Mouse (Mus musculus) adrenal gland, postnatal 4 days (tissue): ENCODE results near the gene Pus10. TPM values are rescaled to one million over a fixed set of nuclear protein-coding genes. Genes with fewer than 3 reads are reported as not detected.

Experiments used
- DNase-seq, 2 experiments: peaks; one replicate each; pipeline ENCODE4 v3.0.0; 2021 to 2022; ENCODE audit warnings: low spot score in 2 of 2, mixed read lengths in 2 of 2
- total RNA-seq, 2 experiments: library from RNA; stranded (reverse); gene quantifications; 2 replicates each; pipeline ENCODE4 v1.2.3; 2021

Gene Pus10
- total RNA-seq, 2 experiments from 2014 or later = 26.4 to 30.7 TPM

DNA sequence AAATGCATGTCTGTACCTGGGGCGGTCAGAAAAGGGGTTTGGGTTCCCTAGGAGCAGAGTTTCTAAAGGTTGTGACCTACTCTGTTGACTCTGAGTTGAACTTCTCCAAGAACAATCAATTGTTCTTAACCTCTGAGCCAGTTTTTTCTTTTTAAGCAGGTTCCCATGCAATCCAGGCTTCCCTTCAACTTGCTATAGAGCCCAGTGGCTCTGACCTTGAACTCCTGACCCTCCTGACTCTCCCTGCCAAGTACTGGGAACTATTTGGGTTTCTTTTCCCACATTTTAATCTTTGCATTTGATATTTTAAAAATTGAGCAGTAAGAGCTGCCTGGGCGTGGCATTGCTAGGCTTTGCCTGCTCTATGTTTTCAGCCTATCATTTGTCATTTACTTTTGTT, 27.8 kb downstream of the Pus10 start:
- no peak for DNase-seq

DNA sequence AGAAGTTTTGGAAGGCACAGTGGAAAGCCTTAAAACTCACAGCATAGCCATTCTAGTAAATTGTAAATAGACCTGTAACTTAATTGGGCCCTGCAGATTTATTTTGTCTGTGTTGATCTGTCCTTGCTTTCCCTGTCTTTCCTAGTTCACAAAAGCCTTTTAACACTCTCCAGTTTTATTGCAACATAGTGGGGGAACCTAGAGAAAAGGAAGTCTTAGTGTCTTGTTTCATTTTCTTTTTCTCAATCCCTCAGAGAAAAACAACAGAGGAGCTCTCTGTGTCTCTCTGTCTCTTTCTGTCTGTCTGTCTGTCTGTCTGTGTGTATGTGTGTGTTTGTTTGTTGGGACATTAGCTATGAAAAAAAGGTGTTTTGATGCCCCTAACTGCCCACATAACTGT, 30.4 kb downstream of the Pus10 start:
- DNase-seq = no peak

DNA sequence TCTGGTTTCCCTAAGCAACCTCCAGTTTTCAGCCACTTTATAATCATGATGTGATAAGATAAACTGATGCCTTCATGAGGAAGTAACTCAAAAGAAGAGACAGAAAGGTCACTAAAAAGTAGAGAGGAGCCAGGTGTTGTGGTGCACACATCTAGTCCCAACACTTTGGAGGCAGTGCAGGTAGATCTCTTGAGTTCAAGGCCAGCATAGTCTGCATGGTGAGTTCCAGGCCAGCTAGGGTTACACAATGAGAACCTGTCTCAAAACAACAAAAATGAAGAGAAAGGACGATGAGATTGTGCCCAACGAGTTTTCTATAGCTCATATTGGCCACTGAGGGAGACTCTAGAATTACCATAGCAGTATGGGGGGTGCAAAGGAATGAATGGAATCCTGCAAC, 33.1 kb downstream of the Pus10 start:
- DNase-seq = no peak

DNA sequence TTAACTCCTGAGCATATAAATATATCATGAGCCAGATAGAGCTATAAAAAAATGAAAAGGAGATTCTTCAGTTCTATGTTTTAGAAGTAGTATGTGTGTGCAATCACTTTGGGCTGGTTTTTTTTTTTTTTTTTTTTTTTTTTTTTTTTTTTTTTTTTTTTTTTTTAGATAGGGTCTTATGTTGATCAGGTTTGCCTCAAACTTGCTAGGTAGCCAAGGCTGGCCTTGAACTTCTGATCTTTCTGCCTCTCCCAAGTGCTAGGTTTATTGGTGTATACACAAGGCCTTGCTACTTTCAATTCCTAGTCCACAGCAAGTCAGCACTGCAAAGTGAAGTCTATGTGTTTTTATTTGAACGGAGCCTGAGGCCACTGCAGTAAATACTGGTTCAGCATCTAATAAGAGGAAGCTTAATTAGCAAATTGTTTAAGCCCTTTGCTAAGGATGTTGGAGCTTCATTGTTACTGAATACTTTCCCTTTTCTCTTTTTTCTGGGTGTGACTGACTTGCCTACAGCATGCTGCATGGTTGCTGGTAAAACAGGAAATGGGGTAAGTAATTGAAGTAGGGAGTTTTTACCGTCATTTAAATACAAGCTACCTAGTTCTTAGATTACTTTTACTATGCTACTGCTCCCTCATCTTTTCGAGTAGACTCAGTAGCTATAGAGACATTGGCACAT, 34.1 kb downstream of the Pus10 start:
- DNase-seq = no peak

DNA sequence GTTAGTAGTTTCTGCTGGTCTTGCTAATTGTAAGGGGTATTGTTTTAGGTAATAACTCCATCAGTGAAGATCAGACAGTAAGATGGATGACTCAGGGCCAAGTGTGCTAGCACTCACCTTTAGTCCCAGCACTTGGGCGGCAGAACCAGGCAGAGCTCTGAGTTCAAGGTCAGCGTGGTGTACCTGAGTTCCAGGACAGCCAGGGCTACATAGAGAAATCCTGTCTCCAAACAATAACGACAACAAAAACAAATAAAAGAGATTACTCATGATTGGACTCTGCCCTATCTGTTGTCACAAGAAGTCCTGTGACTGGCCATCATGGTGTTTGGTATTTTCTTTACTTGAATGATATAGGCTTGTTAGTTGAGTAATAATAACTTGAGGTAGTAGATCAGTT, 36.4 kb downstream of the Pus10 start:
- no peak for DNase-seq

GRCm38 (mm10) chr11:23704604-23705294, 39.3 kb downstream of the Pus10 start:
- no peak for DNase-seq

DNA sequence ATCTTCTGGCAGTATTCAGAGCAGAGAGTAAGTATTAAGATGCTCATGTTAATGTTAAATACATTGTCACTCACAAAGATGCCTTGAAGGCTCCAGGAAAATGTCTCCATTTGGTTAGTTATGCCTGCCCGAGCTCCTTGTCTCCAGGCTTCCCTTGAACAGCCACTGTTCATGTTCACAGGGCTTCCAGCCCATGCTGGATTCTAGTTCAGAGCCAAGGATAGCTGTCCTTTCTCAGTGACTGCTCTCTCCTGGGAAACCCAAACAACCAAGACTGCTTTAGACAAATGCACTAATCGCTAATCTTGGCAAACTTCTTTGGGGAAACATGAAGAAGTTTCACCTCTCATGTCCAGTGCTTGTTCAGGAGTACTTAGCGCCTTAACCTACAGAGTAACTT, 46.8 kb downstream of the Pus10 start:
- DNase-seq = no peak

DNA sequence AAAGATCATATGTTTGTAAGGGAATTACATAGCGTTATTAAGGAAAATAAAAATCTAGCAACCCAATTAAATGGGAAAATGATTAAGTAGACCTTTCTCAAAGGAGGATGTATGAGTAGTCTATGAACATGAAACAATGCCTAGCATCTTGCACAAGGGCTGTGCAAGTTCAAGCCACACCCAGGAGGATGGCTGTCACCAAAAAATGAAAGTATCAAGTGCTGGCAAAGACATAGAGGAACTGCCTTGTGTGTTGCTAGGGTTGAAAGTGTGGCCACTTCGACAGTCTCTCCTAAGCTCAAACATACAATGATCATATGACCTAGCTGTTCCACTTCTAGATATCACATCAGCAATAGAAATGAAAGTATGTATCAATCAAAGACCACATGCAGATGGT, 53.4 kb downstream of the Pus10 start:
- DNase-seq = no peak

- no peak for DNase-seq
These were observed 54.4 kb downstream of the Pus10 start for GRCm38 (mm10) chr11:23719825-23720224.

DNA sequence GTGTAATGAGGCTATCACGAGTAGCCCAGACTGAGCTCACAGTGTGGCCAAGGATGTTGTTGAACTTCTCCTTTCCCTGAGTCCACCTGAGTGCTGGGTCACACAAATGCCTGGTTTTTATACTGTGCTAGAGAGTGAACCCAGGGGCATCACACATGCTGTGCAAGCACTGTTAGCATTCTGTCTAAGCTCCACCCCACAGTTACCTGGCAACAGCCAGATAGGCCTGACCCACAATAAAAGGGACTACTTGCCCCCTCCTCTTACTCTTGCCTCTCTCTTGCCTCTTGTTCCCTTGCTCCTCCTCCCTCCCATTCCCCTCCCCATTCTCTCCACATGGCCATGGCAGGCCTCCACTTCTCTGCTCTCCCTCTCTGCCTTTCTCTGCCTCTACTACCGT, 56.9 kb downstream of the Pus10 start:
- DNase-seq = no peak

- no peak for DNase-seq
These were observed 60.4 kb downstream of the Pus10 start for GRCm38 (mm10) chr11:23725850-23726249.

GRCm38 (mm10) chr11:23726441-23726840, 61.0 kb downstream of the Pus10 start:
- DNase-seq = no peak

GRCm38 (mm10) chr11:23728186-23728585, 62.7 kb downstream of the Pus10 start:
- DNase-seq = no peak

- DNase-seq = no peak
These were observed 64.6 kb downstream of the Pus10 start for GRCm38 (mm10) chr11:23730120-23730519.

- DNase-seq = no peak
These were observed 67.4 kb downstream of the Pus10 start for GRCm38 (mm10) chr11:23732840-23733239.

DNA sequence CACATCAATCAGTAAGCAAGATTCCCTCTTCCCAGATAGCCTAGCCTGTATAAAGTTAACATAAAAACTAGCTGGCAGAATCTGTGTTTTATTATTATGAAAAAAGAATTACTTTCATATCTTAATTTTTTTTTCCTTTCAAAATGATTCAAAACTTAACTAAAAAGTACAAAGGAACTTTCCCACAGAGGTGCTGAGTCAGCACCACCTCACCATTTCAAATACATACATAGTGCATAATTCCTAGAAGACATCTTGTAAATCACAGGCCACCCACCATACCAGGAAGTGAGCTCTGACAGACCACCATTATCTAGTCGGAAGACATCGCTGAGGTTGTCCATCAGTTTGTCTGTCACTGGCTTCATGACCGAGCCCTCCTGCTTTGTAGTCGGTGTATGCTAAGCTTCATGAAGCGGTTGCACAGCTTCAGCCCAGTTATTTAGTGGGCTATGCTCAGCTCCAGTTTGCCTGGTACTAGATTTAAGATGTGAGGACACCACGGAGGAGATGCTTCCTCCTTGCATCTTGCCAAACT, 69.3 kb downstream of the Pus10 start:
- DNase-seq = no peak

DNA sequence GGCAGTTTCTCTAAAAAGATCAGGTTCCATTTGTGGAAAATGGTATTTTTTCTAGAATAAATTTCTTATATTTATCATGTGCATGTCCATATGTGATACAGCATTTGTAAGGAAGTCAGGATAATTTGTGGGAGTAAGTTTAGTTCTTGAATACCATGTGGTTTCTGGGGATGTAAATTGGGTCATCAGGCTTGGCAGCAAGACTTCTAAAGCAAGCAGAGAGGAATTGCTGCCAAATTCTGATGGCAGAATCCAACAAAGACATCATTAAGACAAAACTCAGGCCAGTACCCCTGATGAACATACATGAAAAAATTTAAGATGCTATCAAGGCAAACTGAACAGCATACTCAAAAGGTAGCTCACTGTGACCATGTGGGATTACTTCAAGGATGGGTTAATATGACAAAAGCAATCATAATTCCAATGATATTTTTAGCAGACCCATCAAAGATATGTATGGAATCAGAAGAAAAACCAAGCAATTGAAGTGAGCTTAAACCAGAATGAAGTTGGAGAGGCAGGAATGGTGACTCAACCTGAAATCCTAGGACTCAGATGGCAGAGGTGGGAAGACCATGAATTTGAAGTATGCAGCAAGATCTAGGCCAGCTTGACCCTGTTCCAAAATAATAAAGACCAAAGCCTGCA, 70.5 kb downstream of the Pus10 start:
- DNase-seq = no peak

GRCm38 (mm10) chr11:23740895-23741294, 75.4 kb downstream of the Pus10 start:
- DNase-seq = no peak

DNA sequence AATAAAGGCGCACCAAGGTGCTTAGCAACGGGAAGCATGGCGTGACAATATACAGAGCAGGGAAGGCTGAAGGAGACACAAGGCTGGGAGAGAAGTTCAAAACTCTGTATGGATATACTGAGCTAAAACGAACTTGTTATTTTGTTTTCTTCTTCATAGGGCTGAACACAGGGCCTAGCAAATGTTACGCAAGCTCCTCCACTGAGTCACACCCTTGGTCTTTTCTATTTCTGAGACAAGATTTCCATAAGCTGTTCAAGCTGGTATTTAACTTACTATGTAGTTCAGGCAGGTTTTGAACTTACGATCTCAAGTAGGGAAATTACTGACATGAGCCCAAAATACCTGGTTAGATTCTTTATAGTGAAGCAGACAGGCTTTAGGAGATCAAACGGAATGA, 75.9 kb downstream of the Pus10 start:
- no peak for DNase-seq

GRCm38 (mm10) chr11:23744352-23744751, 78.9 kb downstream of the Pus10 start:
- no peak for DNase-seq

DNA sequence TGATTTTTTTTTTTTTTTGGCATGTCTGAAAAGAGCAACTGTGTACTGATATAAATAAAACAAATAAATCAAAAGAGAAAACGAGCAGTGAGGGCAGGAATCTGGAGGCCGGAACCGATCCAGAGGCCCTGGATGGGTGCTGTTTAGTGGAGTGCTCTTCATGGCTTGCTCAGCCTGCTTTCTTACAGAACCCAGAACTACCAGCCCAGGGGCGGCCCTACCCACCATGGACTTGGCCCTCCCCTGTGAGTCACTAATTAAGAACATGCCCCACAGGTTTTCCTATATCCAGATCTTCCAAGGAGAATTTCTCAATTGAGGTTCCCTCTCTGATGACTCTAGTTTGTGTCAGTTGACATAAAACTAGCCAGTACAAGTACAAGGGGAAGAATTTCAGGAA, 80.6 kb downstream of the Pus10 start:
- no peak for DNase-seq

- DNase-seq = no peak
These were observed 87.7 kb downstream of the Pus10 start for GRCm38 (mm10) chr11:23753136-23753710.
